Mouse (Mus musculus): ENCODE measurements at regions not wholly inside any gene's neighbourhood (a gene's known extent, or its start where the extent isn't known, plus 50 kb on each side); places are given as distances from the start of the nearest gene placed in this dataset.

DNA sequence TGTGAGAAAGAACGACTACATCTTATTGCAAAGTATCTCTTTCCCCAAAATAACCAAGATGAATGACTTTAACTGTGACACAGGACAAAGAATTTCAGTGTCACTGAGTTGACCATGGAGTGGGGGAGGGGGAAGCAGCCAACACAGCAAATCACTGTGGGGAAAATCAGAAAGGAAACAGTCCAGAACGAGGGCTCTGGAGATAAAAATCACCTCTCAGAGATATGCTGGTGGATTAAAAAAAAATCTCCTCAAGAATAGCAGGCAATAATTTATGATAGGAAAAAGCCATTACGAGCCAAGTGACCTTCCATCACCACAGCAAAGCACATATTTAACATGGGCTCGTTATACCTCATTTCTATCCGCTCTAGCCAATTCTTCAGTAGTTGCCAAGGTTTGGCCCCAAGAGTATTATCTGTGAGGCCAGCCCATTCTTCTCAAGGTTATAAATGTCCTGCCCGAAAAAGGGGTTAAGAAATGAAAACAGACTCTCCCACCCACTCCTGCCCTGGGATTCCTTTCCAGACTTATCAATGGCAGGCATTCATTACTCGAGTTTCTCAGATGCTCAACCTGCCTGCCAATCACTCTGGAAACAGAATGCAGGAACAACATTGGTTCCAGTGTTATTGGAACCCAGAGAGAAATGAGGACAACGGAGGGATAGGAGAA lies 181.6 kb upstream of the Clint1 start:
- TF ChIP-seq CTCF (IDR thresholded peaks at IDR 0.05; ENCODE audit: control insufficient read depth, insufficient read depth, insufficient replicate concordance, low read depth, low read length) (no peak), POLR2A (IDR thresholded peaks at IDR 0.05; ENCODE audit: control insufficient read depth, low read depth, low read length) (no peak)
